Mouse (Mus musculus) frontal cortex, postnatal 10 days (tissue): ENCODE results near the gene Tnk1.

Experiments
- DNase-seq, 2 experiments: peaks; one replicate each; pipeline ENCODE4 v3.0.0; 2022; ENCODE audit warnings: low spot score in 2 of 2, mixed read lengths in 1 of 2

Gene Tnk1

GRCm38 (mm10) chr11:69837952-69838713 is 20.4 kb downstream of the Tnk1 start, which contains the start of gene Tmem256:
Tmem256 (plus strand) TSS chr11:69838514.
- peak; percentile 96 to 97 for DNase-seq

DNA sequence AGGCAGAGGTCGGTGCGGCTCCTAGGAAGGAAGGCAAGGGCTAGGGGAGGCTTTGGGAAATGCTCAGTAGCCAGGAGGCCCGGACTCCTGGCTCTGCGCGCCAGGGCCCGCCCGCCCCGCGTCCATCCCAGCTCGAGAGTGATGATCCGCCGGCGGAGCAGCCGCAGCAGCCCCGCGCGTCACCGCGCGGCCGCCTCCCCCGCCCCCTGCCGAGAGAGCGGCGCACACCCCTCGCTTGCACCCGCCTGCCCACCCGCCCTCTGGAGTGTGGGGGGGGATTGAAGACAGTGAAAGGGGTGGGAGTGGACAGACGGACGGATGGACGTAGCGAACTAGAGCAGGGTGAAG is 21.0 kb downstream of the Tnk1 start, which contains the start of gene Nlgn2:
TSS of gene Nlgn2 (minus strand) at position 181 of the 348 bp plus-strand sequence.
- no peak for DNase-seq

GRCm38 (mm10) chr11:69836703-69837576 is 21.6 kb downstream of the Tnk1 start:
- DNase-seq = peak; percentile 50 to 54

DNA sequence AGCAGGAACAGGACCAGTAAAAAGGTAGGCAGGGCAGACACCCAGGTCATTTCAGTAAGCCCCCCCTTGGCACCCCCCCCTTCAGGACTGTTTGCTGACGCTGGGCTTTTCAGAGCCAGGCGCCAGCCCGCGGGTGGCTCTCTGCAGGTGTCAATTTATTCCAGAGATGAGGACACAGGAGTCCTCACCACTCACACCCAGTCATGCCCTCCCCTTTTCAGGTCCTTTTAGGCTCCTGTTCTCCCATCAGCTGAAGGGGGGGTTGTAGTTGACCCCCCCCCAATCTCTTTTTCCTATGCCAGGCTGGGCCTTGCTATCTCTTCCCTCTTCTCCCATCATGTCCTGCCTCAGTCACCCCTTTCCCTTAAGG is 22.6 kb downstream of the Tnk1 start:
- no peak for DNase-seq

- no peak for DNase-seq
Measured at GRCm38 (mm10) chr11:69835326-69835965, 23.1 kb downstream of the Tnk1 start.

- DNase-seq = no peak
Measured at GRCm38 (mm10) chr11:69834001-69834549, 24.5 kb downstream of the Tnk1 start.

DNA sequence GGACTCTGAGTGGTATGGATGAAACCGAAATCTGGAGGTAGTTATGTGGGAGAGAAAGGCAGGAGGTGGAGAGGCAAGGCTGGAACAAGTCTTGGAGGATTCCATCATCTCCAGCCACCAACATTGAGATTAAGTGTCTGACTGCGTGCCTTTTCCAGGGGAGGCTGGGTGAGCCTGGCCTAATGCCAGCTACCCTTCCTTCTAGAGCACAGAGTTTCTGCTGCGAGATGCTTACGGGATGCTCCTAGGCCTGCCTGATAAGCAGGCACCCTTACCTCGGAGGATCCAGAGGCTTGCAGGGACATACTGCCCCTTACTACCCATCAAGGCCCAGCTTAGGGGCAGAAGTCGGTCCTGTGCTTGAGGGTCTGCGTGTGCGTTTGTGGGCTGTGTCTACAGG is 25.0 kb downstream of the Tnk1 start:
- DNase-seq = no peak

DNA sequence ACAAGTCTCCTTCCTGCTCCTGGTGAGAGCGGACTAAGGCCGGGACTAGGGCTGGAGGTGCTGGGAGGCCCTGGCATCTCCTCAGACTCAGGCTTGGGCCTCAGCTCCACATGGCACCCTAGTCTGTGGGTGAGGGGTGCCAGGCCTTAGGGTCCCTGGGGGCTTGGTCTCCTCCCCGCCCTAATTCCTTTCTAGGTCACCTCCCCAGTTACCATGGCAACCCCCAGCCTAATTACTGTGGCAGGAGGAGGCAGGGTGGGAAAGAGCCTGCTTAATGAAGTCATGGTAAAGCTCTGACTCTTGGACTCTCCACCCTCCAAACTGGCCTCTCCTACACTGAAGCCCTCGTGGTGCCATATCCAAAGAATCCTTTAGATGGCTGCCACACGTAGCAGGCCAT is 29.7 kb downstream of the Tnk1 start:
- DNase-seq = no peak

GRCm38 (mm10) chr11:69823456-69823855 is 35.1 kb downstream of the Tnk1 start:
- no peak for DNase-seq

- no peak for DNase-seq
Measured at GRCm38 (mm10) chr11:69822080-69822479, 36.5 kb downstream of the Tnk1 start, which contains the start of gene Spem1. Spem1 (minus strand) TSS chr11:69822180.

- no peak for DNase-seq
Measured at GRCm38 (mm10) chr11:69818871-69819270, 39.7 kb downstream of the Tnk1 start.

- no peak for DNase-seq
Measured at GRCm38 (mm10) chr11:69818365-69818764, 40.2 kb downstream of the Tnk1 start, which contains the start of gene Spem2. Spem2 (minus strand) TSS chr11:69818465.

GRCm38 (mm10) chr11:69816520-69816919 is 42.0 kb downstream of the Tnk1 start:
- no peak for DNase-seq

DNA sequence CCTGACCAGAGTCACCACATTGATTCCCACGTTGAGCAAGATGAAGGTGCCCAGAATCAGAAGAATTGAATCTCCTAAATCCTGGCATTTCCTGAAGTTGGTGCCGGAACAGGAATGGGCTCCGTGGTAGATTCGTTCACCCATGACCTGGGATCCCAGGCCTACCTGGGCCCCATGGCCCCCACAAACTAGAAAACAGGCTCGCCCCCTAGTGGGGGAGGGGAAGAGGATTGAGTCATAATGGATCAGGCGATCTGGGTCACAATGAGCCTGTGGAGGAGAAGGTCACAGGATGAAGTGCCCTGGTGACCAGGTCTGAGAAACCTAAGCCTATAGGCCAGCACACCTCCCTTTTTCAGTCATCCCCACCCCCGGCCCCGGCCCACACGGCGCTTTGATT is 43.4 kb downstream of the Tnk1 start, which contains the start of gene Gm39566:
TSS of gene Gm39566 (minus strand) at position 144 of the 400 bp plus-strand sequence.
- no peak for DNase-seq

DNA sequence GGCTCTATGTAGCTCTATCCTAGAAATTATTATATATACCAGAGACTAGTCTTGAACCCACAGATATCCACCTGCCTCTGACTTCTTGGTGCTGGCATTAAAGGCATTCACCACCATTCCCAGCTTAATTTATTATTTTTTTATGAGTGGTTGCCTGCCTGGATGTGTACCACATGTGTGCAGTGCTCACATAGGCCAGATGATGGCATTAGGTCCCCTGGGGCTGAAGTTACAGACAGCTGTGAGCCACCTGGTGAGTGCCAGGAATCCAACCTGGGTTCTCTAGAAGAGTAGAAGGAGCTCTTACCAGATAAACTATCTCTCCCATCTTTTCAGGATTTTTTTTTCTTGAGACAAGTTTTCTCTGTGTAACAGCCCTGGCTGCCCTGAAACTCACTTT is 48.2 kb downstream of the Tnk1 start:
- no peak for DNase-seq

GRCm38 (mm10) chr11:69807641-69808040 is 50.9 kb downstream of the Tnk1 start:
- no peak for DNase-seq

DNA sequence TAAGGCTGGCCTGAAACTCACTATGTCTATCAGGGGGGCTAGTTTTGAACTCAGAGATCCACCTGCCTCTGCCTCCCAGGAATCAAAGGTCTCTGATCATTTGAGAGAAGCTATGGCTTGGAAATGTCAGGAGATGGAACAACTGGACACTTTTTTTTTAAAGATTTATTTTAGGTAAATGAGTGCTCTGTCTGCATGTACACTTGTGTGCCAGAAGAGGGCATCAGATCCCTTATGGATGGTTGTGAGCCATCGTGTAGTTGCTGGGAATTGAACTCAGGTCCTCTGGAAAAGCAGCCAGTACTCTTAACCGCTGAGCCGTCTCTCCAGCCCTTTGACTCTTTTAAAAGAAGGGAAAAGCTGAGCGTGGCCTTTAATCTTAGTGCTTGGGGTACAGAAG is 52.2 kb downstream of the Tnk1 start:
- DNase-seq = no peak

DNA sequence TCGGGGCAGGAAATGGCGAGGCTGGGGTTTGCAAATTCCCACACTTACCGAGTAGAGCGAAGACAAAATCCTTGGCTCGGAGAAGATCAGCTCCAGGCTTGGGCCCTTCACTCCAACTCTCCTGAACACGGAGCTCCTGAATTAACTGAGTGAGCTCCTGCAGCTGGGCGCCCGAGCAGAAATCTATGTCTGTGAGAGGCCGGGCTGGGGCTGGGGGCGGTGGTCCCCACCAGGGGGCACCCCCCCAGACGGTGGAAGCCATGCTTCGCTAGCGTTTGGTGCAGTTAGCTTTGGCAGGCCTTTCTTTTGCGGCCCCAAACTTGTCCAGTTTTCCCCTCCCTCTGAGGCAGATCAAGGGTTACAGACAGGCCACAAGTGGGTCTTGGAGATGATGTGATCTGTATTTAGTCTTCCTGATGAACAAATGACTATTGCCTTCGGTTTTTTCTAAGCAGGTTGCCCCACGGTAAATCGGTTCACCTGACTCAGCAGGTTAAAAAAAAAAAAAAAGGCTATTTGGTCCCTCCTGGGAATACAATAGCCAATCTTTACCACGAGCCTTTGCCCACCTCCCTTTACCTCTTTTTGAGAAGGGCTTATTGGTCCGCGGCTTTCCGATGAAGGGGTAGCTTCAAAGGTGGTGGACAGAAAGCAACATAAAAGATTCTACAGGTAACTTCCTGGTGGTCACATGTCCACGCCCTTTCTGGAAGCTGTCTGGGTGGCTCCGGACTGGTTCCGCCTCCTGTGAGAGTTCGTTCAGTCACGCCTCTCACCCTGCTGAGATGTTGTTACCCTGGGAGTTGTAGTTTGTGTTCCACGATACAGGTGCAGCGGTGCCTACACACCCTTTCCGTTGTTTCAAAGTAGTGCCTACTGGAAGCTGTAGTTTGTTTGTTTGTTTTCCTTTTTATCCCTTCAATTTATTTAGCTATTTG is 53.3 kb downstream of the Tnk1 start, which contains the start of gene Tmem102:
TSS of gene Tmem102 (minus strand) at position 653 of the 938 bp plus-strand sequence.
- no peak for DNase-seq

DNA sequence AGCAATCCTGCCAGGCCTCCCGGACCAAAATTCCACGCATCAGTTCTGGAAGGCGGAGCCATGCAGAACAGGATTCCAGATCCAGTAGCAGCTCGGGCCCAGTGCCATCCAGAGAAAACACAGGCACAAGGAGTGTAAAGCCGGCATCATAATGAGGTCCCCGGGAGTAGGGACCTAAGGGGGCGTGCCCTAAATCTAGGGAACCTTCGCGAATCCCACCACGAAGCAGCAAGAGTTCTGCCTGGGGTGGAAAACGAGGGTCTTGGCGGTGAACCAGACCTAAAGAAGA is 53.9 kb downstream of the Tnk1 start:
- no peak for DNase-seq

- DNase-seq = peak in 1 of 2 experiments; percentile 69
Measured at GRCm38 (mm10) chr11:69803786-69804651, 54.5 kb downstream of the Tnk1 start.
